Mouse (Mus musculus): ENCODE measurements around the gene Snap23. TPM values are rescaled to one million over a fixed set of nuclear protein-coding genes. Genes with fewer than 3 reads are reported as not detected.

The Snap23 gene
- total RNA-seq, 2 experiments from 2014 or later = 19.1 to 23.5 TPM

GRCm38 (mm10) chr2:120630246-120630645, 62.8 kb downstream of the Snap23 start:
- no peak overlapping the region; the same call in 1 of the 2 replicates for H3K4me3 ChIP-seq
- no peak for DNase-seq (ENCODE audit: extremely low spot score in 1 of 2, low spot score in 2 of 2)
- TF ChIP-seq CTCF (IDR thresholded peaks at IDR 0.05) = no peak
- intact Hi-C loops (cut with DNase I) = no loop called here
- peak overlapping the region; percentile 6; the same call in 1 of the 2 replicates for H3K27ac ChIP-seq

DNA sequence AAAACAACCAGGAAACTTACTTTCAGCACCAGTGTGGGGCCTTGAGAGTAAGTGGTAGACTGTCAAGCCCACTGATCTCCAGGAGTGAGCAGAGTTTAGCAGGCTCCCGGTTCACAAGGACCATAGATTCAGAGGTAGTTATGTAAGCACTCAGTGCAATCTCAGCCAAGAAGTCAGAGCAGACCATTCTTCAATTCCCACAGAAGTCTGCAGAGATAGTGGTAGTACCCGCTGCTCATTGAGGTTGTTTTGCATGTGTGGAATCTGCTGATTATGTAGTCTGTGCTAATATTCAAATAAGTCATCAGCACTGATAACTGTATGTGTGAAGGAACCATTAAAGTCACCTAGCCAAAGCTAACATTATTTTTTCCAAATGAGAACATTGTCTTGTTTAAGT, 63.2 kb downstream of the Snap23 start:
- no peak for DNase-seq (ENCODE audit: extremely low spot score in 1 of 2, low spot score in 2 of 2)
- intact Hi-C loops (cut with DNase I) = no loop called here
- Histone ChIP-seq H3K4me3 (no peak overlapping the region), H3K27ac (0 out of 2 replicates have a peak overlapping the region, but pooled peaks have one; percentile 7)
- TF ChIP-seq CTCF (IDR thresholded peaks at IDR 0.05) = no peak

- no peak overlapping the region for H3K4me3 ChIP-seq
- no peak overlapping the region for H3K27ac ChIP-seq
- no peak for TF ChIP-seq CTCF (IDR thresholded peaks at IDR 0.05)
- intact Hi-C loops (cut with DNase I) = no loop called here
- no peak for DNase-seq (ENCODE audit: extremely low spot score in 1 of 2, low spot score in 2 of 2)
Measured at GRCm38 (mm10) chr2:120631521-120631920, 64.0 kb downstream of the Snap23 start.

DNA sequence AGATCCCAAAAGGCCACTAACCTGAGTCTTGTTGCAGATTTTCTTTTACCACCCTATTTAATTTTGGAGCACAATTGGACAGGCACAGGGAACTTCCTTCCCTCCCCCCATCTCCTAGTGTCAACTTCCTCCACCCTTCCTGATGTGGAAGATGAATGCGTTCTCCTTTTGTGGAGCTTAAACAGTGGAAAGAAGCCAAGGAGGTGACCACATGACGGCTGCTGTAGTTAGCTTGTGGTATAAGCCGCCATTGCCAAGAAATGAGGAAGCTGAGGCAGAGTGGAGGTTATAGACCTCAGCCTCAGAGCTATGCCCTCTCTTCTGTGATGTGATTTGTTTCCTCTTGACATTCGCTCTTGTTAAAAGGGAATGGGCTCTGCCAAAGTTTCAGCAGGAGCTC, 64.5 kb downstream of the Snap23 start:
- DNase-seq (ENCODE audit: extremely low spot score in 1 of 2, low spot score in 2 of 2) = no peak
- no peak overlapping the region for H3K27ac ChIP-seq
- H3K4me3 ChIP-seq = no peak overlapping the region
- TF ChIP-seq CTCF (IDR thresholded peaks at IDR 0.05) = no peak
- intact Hi-C loops (cut with DNase I) = no loop called here

GRCm38 (mm10) chr2:120640835-120641234, 73.4 kb downstream of the Snap23 start:
- no peak for DNase-seq (ENCODE audit: extremely low spot score in 1 of 2, low spot score in 2 of 2)
- intact Hi-C loops (cut with DNase I) = no loop called here
- no peak for TF ChIP-seq CTCF (IDR thresholded peaks at IDR 0.05)
- no peak overlapping the region for H3K27ac ChIP-seq
- H3K4me3 ChIP-seq = no peak overlapping the region

GRCm38 (mm10) chr2:120643836-120644235, 76.4 kb downstream of the Snap23 start:
- H3K4me3 ChIP-seq = no peak overlapping the region
- peak overlapping the region; percentile 7; the same call in 1 of the 2 replicates for H3K27ac ChIP-seq
- no peak for TF ChIP-seq CTCF (IDR thresholded peaks at IDR 0.05)
- peak in 1 of 2 experiments; percentile 13 for DNase-seq (ENCODE audit: extremely low spot score in 1 of 2, low spot score in 2 of 2)
- intact Hi-C loops (cut with DNase I) = no loop called here

- no peak overlapping the region for H3K27ac ChIP-seq
- no peak for TF ChIP-seq CTCF (IDR thresholded peaks at IDR 0.05)
- intact Hi-C loops (cut with DNase I) = no loop called here
- H3K4me3 ChIP-seq = no peak overlapping the region
- DNase-seq (ENCODE audit: extremely low spot score in 1 of 2, low spot score in 2 of 2) = no peak
Measured at GRCm38 (mm10) chr2:120646777-120647176, 79.3 kb downstream of the Snap23 start.

Other genes with a start within 250 kb of the Snap23 start
- 10 to 100 TPM; 69.7 to 72.4 TPM for gene Vps39, start 214.5 kb upstream of the Snap23 start, total RNA-seq (2021)
- gene Ganc, start 163.8 kb upstream of the Snap23 start, total RNA-seq (2021) = 10 to 100 TPM; 11.6 to 13.9 TPM
- 10 to 100 TPM; 40.9 to 42.2 TPM for gene Tmem87a, start 163.6 kb upstream of the Snap23 start, total RNA-seq (2021)
- gene Capn3, start 111.7 kb upstream of the Snap23 start, total RNA-seq (2021) = 1 to 10 TPM; 5.6 TPM
- gene Zfp106, start 3.8 kb upstream of the Snap23 start, total RNA-seq (2021) = 100 to 1,000 TPM; 169 to 182 TPM
- gene Haus2, start 41.7 kb downstream of the Snap23 start, total RNA-seq (2021) = 10 to 100 TPM; 11.7 to 14.4 TPM
- 10 to 100 TPM; 41.6 to 42.5 TPM for gene Lrrc57, start 41.8 kb downstream of the Snap23 start, total RNA-seq (2021)
- gene Stard9, start 61.5 kb downstream of the Snap23 start, total RNA-seq (2021) = 10 to 100 TPM; 10.1 to 10.8 TPM